In the genomic region with DNA sequence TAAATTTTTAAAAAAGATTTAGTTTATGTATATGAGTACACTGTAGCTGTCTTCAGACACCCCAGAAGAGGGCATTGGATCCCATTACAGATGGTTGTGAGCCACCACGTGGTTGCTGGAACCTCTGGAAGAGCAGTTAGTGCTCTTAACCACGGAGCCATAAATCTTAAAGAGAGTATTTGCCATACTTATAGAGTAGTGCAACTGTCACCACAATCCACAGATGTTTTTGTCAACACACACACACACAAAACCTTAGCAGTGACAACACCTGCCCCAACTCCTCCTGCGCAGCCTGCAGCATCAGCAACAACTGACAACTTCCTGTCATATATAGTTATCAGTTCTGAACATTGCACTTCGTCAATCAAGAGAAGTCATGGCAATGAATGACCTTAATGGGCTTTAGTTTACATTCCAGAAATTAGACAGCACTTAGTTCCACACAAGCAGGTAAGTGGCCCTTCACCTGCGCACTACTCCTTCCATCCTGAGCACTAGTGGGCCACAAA, we compare ENCODE assay signal across 31 mouse cellular contexts. TPM values are rescaled to one million over a fixed set of nuclear protein-coding genes. Genes with fewer than 3 reads are reported as not detected.
DNase-seq lines count a peak whose midpoint lies in the region; ATAC-seq lines count a peak whose summit lies in the region.
"Had no signal": no experiment of that assay in that cellular context is flagged by ENCODE, and none has a peak within 500 bp of the region (broad histone marks: within the 10 kb centered on the region; RNA-seq: fewer than 3 reads in every experiment).

No protein-coding gene starts in this region.

- 0 out of 2 replicates have a peak, but pooled peaks cover 4% of the 10 kb centered on the region for H3K4me1 ChIP-seq in hindbrain, embryonic 14.5 days (replicated peaks; ENCODE audit: control insufficient read depth, insufficient read depth, low read length)
- no peaks in the 10 kb centered on the region for H3K4me1 ChIP-seq in hindbrain, embryonic 16.5 days (ENCODE audit: control insufficient read depth, insufficient read depth, low read depth, low read length)
- H3K4me1 ChIP-seq in heart, embryonic 11.5 days (ENCODE audit: control insufficient read depth, insufficient read depth, low read length), result 0 out of 2 replicates have a peak, but pooled peaks cover 2% of the 10 kb centered on the region
- H3K4me1 ChIP-seq: hindbrain, embryonic 15.5 days; neural tube, embryonic 15.5 days; stomach, embryonic 15.5 days had no signal

- ATAC-seq in CD4-positive, CD25-positive, alpha-beta regulatory T cell, adult 4 months, result peak; percentile 76
- peak; percentile 30 to 62; a peak in 2 of 4 replicates for ATAC-seq in hematopoietic stem cell, adult 5-6 weeks (replicated peaks in 1 of 2; ENCODE audit: insufficient read depth in 1 of 2, low FRiP score in 2 of 2, low TSS enrichment in 1 of 2, low read depth in 1 of 2, poor library complexity in 2 of 2, severe bottlenecking in 2 of 2)
- ATAC-seq in megakaryocyte-erythroid progenitor cell, adult 5-6 weeks (replicated peaks; ENCODE audit: low FRiP score, low TSS enrichment, poor library complexity, severe bottlenecking), result peak; percentile 72
- no peak for ATAC-seq in hindbrain, embryonic 14.5 days (ENCODE audit: low FRiP score)
- no peak for ATAC-seq in hindbrain, embryonic 16.5 days
- no peak for ATAC-seq in heart, embryonic 11.5 days (replicated peaks; ENCODE audit: insufficient number of reproducible peaks, low FRiP score, low TSS enrichment)
- ATAC-seq: midbrain, embryonic 13.5 days had no signal

- no peak overlapping the region for H3K4me3 ChIP-seq in hindbrain, embryonic 14.5 days (replicated peaks; ENCODE audit: low read length)
- no peak overlapping the region for H3K4me3 ChIP-seq in hindbrain, embryonic 16.5 days (ENCODE audit: low read length)
- no peak overlapping the region for H3K4me3 ChIP-seq in heart, embryonic 11.5 days (ENCODE audit: low read depth, low read length)
- H3K4me3 ChIP-seq: embryonic facial prominence, embryonic 12.5 days; forebrain, embryonic 10.5 days; heart, embryonic 10.5 days; hindbrain, embryonic 15.5 days; lung, embryonic 15.5 days; megakaryocyte, embryonic 14.5 days; midbrain, embryonic 13.5 days; neural tube, embryonic 15.5 days; stomach, embryonic 15.5 days had no signal

- no peak overlapping the region for H3K27ac ChIP-seq in hindbrain, embryonic 14.5 days
- H3K27ac ChIP-seq in hindbrain, embryonic 16.5 days (ENCODE audit: low read depth, low read length), result no peak overlapping the region
- no peak overlapping the region for H3K27ac ChIP-seq in heart, embryonic 11.5 days (ENCODE audit: low read depth, low read length)
- H3K27ac ChIP-seq: embryonic facial prominence, embryonic 12.5 days; forebrain, embryonic 10.5 days; heart, embryonic 10.5 days; hindbrain, embryonic 15.5 days; lung, embryonic 15.5 days; midbrain, embryonic 13.5 days; neural tube, embryonic 15.5 days; stomach, embryonic 15.5 days had no signal

- WGBS in hindbrain, embryonic 14.5 days, result 94% methylated on average over 5 of the region's 5 CpGs
- WGBS in hindbrain, embryonic 16.5 days, result 87% methylated on average over 5 of the region's 5 CpGs
- 82% methylated on average over 5 of the region's 5 CpGs for WGBS in heart, embryonic 11.5 days (ENCODE audit: insufficient replicate concordance)

- H3K9me3 ChIP-seq in hindbrain, embryonic 14.5 days (ENCODE audit: control insufficient read depth, low read length), result no peaks in the 10 kb centered on the region
- no peaks in the 10 kb centered on the region for H3K9me3 ChIP-seq in hindbrain, embryonic 16.5 days (ENCODE audit: control insufficient read depth, low read length)
- no peaks in the 10 kb centered on the region for H3K9me3 ChIP-seq in heart, embryonic 11.5 days (replicated peaks; ENCODE audit: control insufficient read depth, low read length)
- H3K9me3 ChIP-seq: embryonic facial prominence, embryonic 12.5 days; forebrain, embryonic 10.5 days; G1E; heart, embryonic 10.5 days; hindbrain, embryonic 15.5 days; lung, embryonic 15.5 days; megakaryocyte, embryonic 14.5 days; midbrain, embryonic 13.5 days; neural tube, embryonic 15.5 days; stomach, embryonic 15.5 days had no signal

- DNase-seq in thymus, postnatal 0 days (ENCODE audit: low spot score), result peak; percentile 41
- DNase-seq in thymus, adult 18-20 months, result no peak
- no peak for DNase-seq in hindbrain, embryonic 14.5 days (ENCODE audit: low spot score)
- DNase-seq: adrenal gland, postnatal 14 days; cerebellum, adult 11 months; cerebellum, adult 9-10 months; cerebellum, postnatal 36 days; embryo, embryonic 11 days; gastrocnemius, postnatal 25 days; heart, postnatal 36 days; kidney, adult 11 months; kidney, postnatal 14 days; layer of hippocampus, adult 9-11 months; liver; retina, postnatal 1 day; right cerebral cortex, postnatal 25 days had no signal

- no peak overlapping the region for H3K4me2 ChIP-seq in hindbrain, embryonic 14.5 days (replicated peaks)
- no peak overlapping the region for H3K4me2 ChIP-seq in hindbrain, embryonic 16.5 days (ENCODE audit: low read length)
- no peak overlapping the region for H3K4me2 ChIP-seq in heart, embryonic 11.5 days
- H3K4me2 ChIP-seq: embryonic facial prominence, embryonic 12.5 days; hindbrain, embryonic 15.5 days; lung, embryonic 15.5 days; midbrain, embryonic 13.5 days; neural tube, embryonic 15.5 days; stomach, embryonic 15.5 days had no signal

- no peaks in the 10 kb centered on the region for H3K36me3 ChIP-seq in hindbrain, embryonic 14.5 days (replicated peaks; ENCODE audit: control insufficient read depth, insufficient read depth)
- no peaks in the 10 kb centered on the region for H3K36me3 ChIP-seq in hindbrain, embryonic 16.5 days (ENCODE audit: control insufficient read depth, insufficient read depth, low read length)
- H3K36me3 ChIP-seq in heart, embryonic 11.5 days (ENCODE audit: control insufficient read depth, insufficient read depth, low read length), result no peaks in the 10 kb centered on the region
- H3K36me3 ChIP-seq: embryonic facial prominence, embryonic 12.5 days; forebrain, embryonic 10.5 days; heart, embryonic 10.5 days; hindbrain, embryonic 15.5 days; lung, embryonic 15.5 days; midbrain, embryonic 13.5 days; neural tube, embryonic 15.5 days; stomach, embryonic 15.5 days had no signal

- no peaks in the 10 kb centered on the region for H3K27me3 ChIP-seq in hindbrain, embryonic 14.5 days (ENCODE audit: control insufficient read depth, insufficient read depth, low read length)
- H3K27me3 ChIP-seq in hindbrain, embryonic 16.5 days (replicated peaks; ENCODE audit: control insufficient read depth, insufficient read depth, low read length), result no peaks in the 10 kb centered on the region
- H3K27me3 ChIP-seq in heart, embryonic 11.5 days (ENCODE audit: control insufficient read depth, insufficient read depth, low read length), result no peaks in the 10 kb centered on the region
- H3K27me3 ChIP-seq: embryonic facial prominence, embryonic 12.5 days; hindbrain, embryonic 15.5 days; lung, embryonic 15.5 days; megakaryocyte, embryonic 14.5 days; midbrain, embryonic 13.5 days; neural tube, embryonic 15.5 days; stomach, embryonic 15.5 days had no signal

- no peak overlapping the region for H3K9ac ChIP-seq in hindbrain, embryonic 14.5 days
- no peak overlapping the region for H3K9ac ChIP-seq in hindbrain, embryonic 16.5 days (ENCODE audit: low read depth, low read length)
- no peak overlapping the region for H3K9ac ChIP-seq in heart, embryonic 11.5 days (ENCODE audit: low read depth, low read length)
- H3K9ac ChIP-seq: embryonic facial prominence, embryonic 12.5 days; hindbrain, embryonic 15.5 days; lung, embryonic 15.5 days; midbrain, embryonic 13.5 days; neural tube, embryonic 15.5 days; stomach, embryonic 15.5 days had no signal

RNA-seq across cellular contexts. Expression of a gene that starts 14.9 kb away (rescaled TPM):
- polyA plus RNA-seq in thymus, postnatal 0 days (2015; fragmentation: Nextera tagmentation; extraction: Ambion mirVana), result 8.9 and 9.6 TPM in 2 replicates
- polyA plus RNA-seq in CD4-positive, CD25-positive, alpha-beta regulatory T cell, adult 4 months (2017; shearing (Covaris generic)), result 10 to 100 TPM; 30.8 to 38.7 TPM
- 18.0 and 19.9 TPM in 2 replicates for total RNA-seq in hematopoietic stem cell, adult 5-6 weeks (2017)
- total RNA-seq in megakaryocyte-erythroid progenitor cell, adult 5-6 weeks (2014; fragmentation: Nextera tagmentation), result 17.0 and 22.9 TPM in 2 replicates
- total RNA-seq in megakaryocyte-erythroid progenitor cell, adult 5-6 weeks (2017), result 7.8 and 9.0 TPM in 2 replicates
- polyA plus RNA-seq in hindbrain, embryonic 14.5 days (2014; fragmentation: Nextera tagmentation; extraction: Ambion mirVana), result 15.3 and 16.1 TPM in 2 replicates
- 12.0 and 13.5 TPM in 2 replicates for polyA plus RNA-seq in hindbrain, embryonic 16.5 days (2015; fragmentation: Nextera tagmentation; extraction: Ambion mirVana)
- 8.1 and 11.0 TPM in 2 replicates for polyA plus RNA-seq in heart, embryonic 11.5 days (2014; fragmentation: Nextera tagmentation; extraction: Ambion mirVana)

Comparison
In these comparisons a context has a peak if more than half of its experiments do, and no peak if none do; other contexts are left out.
1. ATAC-seq: peak in CD4-positive, CD25-positive, alpha-beta regulatory T cell, adult 4 months (single experiment), hematopoietic stem cell, adult 5-6 weeks (2 of 2) and megakaryocyte-erythroid progenitor cell, adult 5-6 weeks (single experiment); none in hindbrain, embryonic 14.5 days (single experiment), hindbrain, embryonic 16.5 days (single experiment) and heart, embryonic 11.5 days (single experiment).